Mouse (Mus musculus) spleen, adult 2 months (tissue): ENCODE results near the gene Slc9a7. TPM values are rescaled to one million over a fixed set of nuclear protein-coding genes. Genes with fewer than 3 reads are reported as not detected.

Source experiments
- DNase-seq, 2 experiments: peaks; one replicate each; pipeline versions ENCODE4 v3.0.0 to v3.0.0-alpha.2; 2012 to 2021; ENCODE audit warnings: low spot score in 2 of 2, low read depth in 1 of 2
- H3K27ac ChIP-seq: fragments of 200-500 bp; 2 replicates; pipeline ENCODE4 v1.5.1; 2012; ENCODE audit warnings: low read length, inconsistent platforms; ENCODE audit not compliant: insufficient read depth
- H3K27me3 ChIP-seq: fragments of 200-500 bp; 2 replicates; pipeline ENCODE4 v1.6.1; 2012; ENCODE audit warnings: mild to moderate bottlenecking, moderate library complexity, low read length, inconsistent platforms; ENCODE audit not compliant: control insufficient read depth, insufficient read depth
- H3K36me3 ChIP-seq: fragments of 200-500 bp; 2 replicates; pipeline ENCODE4 v1.6.1; 2012; ENCODE audit warnings: mild to moderate bottlenecking, low read length, inconsistent platforms; ENCODE audit not compliant: control insufficient read depth, insufficient read depth
- H3K4me1 ChIP-seq: fragments of 200-500 bp; 2 replicates; pipeline ENCODE4 v1.6.1; 2011; ENCODE audit warnings: inconsistent platforms; ENCODE audit not compliant: control insufficient read depth, insufficient read depth, insufficient read length
- H3K4me3 ChIP-seq: fragments of 200-500 bp; 2 replicates; pipeline ENCODE4 v1.5.1; 2011; ENCODE audit warnings: mild to moderate bottlenecking, inconsistent platforms; ENCODE audit not compliant: insufficient read depth, insufficient read length; ENCODE audit errors: extremely low read depth
- CTCF ChIP-seq: fragments of 200-500 bp; IDR thresholded peaks from 2 replicates; pipeline ENCODE4 v1.5.1; 2011; ENCODE audit warnings: mild to moderate bottlenecking, inconsistent platforms; ENCODE audit not compliant: insufficient read depth, insufficient read length, insufficient replicate concordance; ENCODE audit errors: extremely low read depth
- POLR2A ChIP-seq: fragments of 200-500 bp; IDR thresholded peaks from 2 replicates; pipeline ENCODE4 v1.6.1; 2011; ENCODE audit warnings: low read depth, low read length, inconsistent platforms
- WGBS: fragments of 180-500 bp; shearing (Covaris S2); methylation state at CpG from one replicate; pipeline ENCODE4 v1.1.7; 2018; 5-methylcytosine and 5-hydroxymethylcytosine counted together
- polyA plus RNA-seq: library from polyadenylated mRNA; depleted of rRNA; stranded (reverse); fragments of >200 nt; gene quantifications from 2 replicates; pipeline ENCODE4 v1.2.3, GENCODE M21; 2012; rRNA removed

The Slc9a7 gene
- 15.7 and 17.6 TPM in 2 replicates for polyA plus RNA-seq

DNA sequence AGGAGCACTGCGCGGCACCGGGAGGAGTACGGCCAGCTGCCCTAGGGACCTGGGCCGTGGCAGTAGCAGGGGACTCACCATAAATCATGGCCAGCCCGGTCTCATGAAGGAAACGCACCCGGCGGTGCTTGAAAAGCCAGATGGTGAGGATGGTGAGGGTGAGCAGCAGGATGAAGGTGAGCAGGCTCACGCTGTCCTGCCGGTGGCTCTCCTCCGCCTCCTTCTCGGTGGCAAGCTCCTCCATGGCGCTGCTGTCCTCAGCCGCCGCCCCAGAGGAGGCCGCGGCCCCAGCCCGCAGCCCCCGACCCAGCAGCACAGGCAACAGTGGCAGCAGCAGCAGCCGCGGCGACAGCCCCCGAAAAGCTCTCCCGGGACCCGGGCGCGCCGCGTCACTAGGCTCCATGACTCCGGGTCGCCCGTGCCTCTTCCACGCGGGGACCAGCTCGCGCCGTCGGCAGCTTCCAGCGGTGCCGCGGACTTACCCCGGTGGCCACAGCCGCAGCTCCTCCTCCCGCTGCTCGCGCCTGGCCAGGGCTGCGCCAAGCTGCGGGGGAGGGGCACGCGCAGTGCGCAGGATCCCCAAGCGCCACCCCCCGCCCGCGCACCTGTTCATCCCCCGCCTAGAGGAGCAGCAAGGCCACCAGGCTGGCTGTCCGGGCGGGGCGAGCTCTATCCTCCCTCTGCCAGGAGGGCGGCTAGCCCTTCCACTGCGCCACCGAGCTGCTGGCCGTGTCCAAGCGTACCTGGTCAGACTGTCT lies at the start of gene Slc9a7:
Gene Slc9a7, minus strand, starts transcription at position 526 of the 758 bp plus-strand sequence.
- peak; percentile 33 for TF ChIP-seq POLR2A
- TF ChIP-seq CTCF: no peak
- H3K4me3 ChIP-seq: peak within 1 kb of the TSS; percentile 86
- H3K27me3 ChIP-seq: no peaks in the 10 kb centered on the region
- H3K4me1 ChIP-seq: peaks cover 2% of the 10 kb centered on the region; the same call in 1 of the 2 replicates
- 21% methylated on average over 65 of the region's 65 CpGs for WGBS
- H3K27ac ChIP-seq: peak within 1 kb of the TSS; percentile 82
- DNase-seq: peak; percentile 48 to 80
- H3K36me3 ChIP-seq: no peaks in the 10 kb centered on the region

DNA sequence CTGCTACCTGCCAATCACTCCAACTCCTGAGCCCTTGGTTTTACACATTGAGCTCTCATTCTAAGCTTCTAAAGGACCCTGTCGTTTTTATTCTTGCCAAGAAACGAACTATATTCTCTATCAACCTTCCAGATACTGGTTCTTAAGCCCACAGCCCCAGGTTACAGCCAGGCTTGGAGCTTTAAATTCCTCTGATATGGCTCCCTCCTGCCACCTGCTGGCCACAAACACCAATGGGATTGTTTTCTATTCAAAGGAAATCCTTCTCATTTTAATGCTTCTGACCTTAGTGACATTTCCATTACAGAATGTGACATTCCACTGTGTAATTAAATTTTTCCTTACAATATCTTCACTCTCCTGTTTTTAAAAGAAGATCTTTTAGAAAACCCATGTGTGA lies 44.1 kb upstream of the Slc9a7 start:
- TF ChIP-seq POLR2A: no peak
- peak; percentile 21; the same call in 1 of the 2 replicates for TF ChIP-seq CTCF
- H3K27me3 ChIP-seq: no peaks in the 10 kb centered on the region
- WGBS: 13% methylated on average over 2 of the region's 2 CpGs
- no peaks in the 10 kb centered on the region for H3K36me3 ChIP-seq
- H3K4me3 ChIP-seq: no peak overlapping the region
- no peak overlapping the region for H3K27ac ChIP-seq
- no peaks in the 10 kb centered on the region for H3K4me1 ChIP-seq
- peak in 1 of 2 experiments; percentile 57 for DNase-seq

DNA sequence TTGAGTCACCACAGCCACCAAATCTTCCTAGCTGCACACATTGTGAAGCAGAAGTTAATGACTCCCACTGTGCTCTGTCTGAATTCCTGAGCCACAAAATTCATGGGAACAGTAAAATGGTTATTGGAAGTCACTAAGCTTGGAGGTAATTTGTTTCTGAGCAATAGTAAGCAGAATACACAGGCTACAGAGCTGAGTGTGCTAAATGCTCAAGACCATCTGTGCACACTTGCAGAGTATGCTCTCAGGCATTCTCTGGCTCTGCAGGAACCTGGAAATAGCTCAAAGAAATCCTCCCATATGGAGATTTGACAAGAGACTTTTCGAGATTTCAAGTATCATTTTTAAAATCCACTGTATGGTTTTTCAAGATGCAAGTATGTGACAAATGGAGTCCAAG lies 41.1 kb upstream of the Slc9a7 start:
- no peaks in the 10 kb centered on the region for H3K27me3 ChIP-seq
- H3K36me3 ChIP-seq: no peaks in the 10 kb centered on the region
- H3K4me3 ChIP-seq: no peak overlapping the region
- WGBS: 74% methylated on average over 1 of the region's 1 CpGs
- no peaks in the 10 kb centered on the region for H3K4me1 ChIP-seq
- no peak for TF ChIP-seq CTCF
- no peak for TF ChIP-seq POLR2A
- no peak overlapping the region for H3K27ac ChIP-seq
- DNase-seq: no peak

DNA sequence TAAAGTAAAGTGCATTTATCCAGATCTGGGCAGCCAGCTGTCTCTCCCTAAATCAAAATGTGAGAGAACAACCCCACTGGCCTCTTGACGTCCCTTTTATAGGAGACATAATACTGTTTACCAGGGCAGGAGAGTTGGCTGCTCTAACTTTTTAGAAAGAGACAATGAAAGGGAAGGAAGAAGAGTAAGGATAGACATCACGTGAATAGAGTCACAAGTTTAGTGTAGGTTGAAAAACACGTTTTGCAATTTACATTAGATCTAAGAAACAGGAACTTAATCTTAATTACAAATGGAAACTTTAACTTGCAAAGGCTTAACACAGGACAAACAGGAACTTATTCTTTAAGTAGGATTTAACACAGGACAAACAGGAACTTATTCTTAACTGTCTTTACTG lies 15.6 kb upstream of the Slc9a7 start:
- 22% methylated on average over 3 of the region's 3 CpGs for WGBS

DNA sequence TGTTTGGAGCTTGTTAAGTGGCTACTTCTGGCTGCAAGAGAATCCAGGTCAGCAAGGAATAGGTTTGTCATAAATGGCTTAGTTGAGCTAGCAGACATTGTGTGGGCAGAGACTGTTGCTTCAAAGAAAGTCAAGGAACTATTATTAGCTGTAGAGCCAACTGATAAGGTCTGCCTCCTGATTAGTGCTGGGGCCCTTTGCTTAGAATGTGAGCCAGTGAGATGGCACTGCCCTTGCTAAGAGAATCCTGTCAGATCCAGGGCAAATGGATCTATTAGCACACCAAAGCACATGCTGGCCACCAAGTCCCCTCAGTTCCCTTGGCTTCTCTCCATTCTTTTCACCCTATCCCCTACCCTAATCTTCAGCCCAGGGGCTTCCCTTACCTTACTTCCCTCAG lies 14.3 kb upstream of the Slc9a7 start:
- H3K4me1 ChIP-seq: peaks cover 3% of the 10 kb centered on the region; the same call in 1 of the 2 replicates
- H3K27ac ChIP-seq: peak overlapping the region; percentile 70
- DNase-seq: no peak
- H3K4me3 ChIP-seq: no peak overlapping the region
- TF ChIP-seq POLR2A (no peak), CTCF (no peak)
- no peaks in the 10 kb centered on the region for H3K36me3 ChIP-seq
- no peaks in the 10 kb centered on the region for H3K27me3 ChIP-seq

More for the DNA sequence above, 15.6 kb upstream of the Slc9a7 start:
- Histone ChIP-seq H3K36me3 (no peaks in the 10 kb centered on the region), H3K4me3 (no peak overlapping the region), H3K4me1 (peaks cover 3% of the 10 kb centered on the region; the same call in 1 of the 2 replicates), H3K27me3 (no peaks in the 10 kb centered on the region), H3K27ac (peak overlapping the region; percentile 78; the same call in 1 of the 2 replicates)
- DNase-seq: peak in 1 of 2 experiments; percentile 62
- no peak for TF ChIP-seq CTCF
- no peak for TF ChIP-seq POLR2A

DNA sequence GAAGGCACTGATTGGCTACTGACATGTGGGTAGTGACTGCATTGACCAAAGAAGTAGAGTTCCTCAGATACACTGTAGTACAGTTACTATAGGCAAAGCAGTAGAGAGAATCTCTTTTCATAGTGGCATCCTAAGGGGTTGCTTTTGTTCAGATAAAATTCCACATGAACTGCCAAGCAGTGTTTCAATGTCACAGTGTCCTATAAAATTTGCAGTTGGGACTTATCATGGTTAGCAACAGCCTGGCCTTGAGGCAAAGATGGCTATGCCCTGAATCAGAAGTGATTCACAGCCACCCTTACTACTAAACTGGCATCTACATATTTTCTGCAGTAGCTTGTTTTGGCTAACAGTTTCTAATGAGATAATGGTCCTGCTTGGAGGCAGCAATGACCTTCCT lies 11.7 kb upstream of the Slc9a7 start:
- no peaks in the 10 kb centered on the region for H3K36me3 ChIP-seq
- TF ChIP-seq POLR2A (no peak), CTCF (no peak)
- no peak for DNase-seq
- peaks cover 3% of the 10 kb centered on the region; the same call in 1 of the 2 replicates for H3K4me1 ChIP-seq
- no peaks in the 10 kb centered on the region for H3K27me3 ChIP-seq
- no peak overlapping the region for H3K4me3 ChIP-seq
- H3K27ac ChIP-seq: no peak overlapping the region

DNA sequence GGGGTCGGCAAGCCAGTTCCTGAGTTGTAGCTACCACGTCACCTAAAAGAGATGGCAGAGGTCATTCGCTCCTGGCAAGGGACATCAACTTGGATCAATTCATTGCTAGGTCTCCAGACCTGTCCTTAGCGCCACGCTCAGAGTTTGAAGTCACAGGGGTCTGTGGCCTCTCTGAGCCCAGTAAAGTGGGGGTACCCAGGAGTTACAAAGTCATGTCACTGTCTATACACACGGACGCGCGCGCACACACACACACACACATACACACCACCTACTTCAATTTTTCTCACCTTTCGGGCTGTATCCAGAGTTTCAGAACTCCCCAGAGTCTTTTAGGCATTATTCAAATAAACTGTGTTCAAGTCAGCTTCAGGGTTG lies 422 bp upstream of the Slc9a7 start:
- DNase-seq: no peak
- Histone ChIP-seq H3K27ac (no peak overlapping the region), H3K4me1 (peaks cover 2% of the 10 kb centered on the region; the same call in 1 of the 2 replicates), H3K36me3 (no peaks in the 10 kb centered on the region), H3K4me3 (peak overlapping the region; percentile 86; the same call in 1 of the 2 replicates), H3K27me3 (no peaks in the 10 kb centered on the region)
- WGBS: 64% methylated on average over 11 of the region's 11 CpGs
- no peak for TF ChIP-seq CTCF
- TF ChIP-seq POLR2A: no peak
